In genomic region chr2:70619232-70619835, GRCm38 (mm10) we compare ENCODE assay signal across 11 mouse cellular contexts. TPM values are rescaled to one million over a fixed set of nuclear protein-coding genes. Genes with fewer than 3 reads are reported as not detected.
DNase-seq lines count a peak whose midpoint lies in the region; ATAC-seq and TF ChIP-seq lines count a peak whose summit lies in the region.
"Had no signal": no experiment of that assay in that cellular context is flagged by ENCODE, and none has a peak within 500 bp of the region (broad histone marks: within the 10 kb centered on the region; RNA-seq: fewer than 3 reads in every experiment).

No protein-coding gene starts in this region.

- H3K9me3 ChIP-seq in limb, embryonic 12.5 days = no peaks in the 10 kb centered on the region
- no peaks in the 10 kb centered on the region for H3K9me3 ChIP-seq in limb, embryonic 10.5 days (replicated peaks)
- no peaks in the 10 kb centered on the region for H3K9me3 ChIP-seq in E14TG2a.4 (ENCODE audit: low read length)
- H3K9me3 ChIP-seq: forebrain, embryonic 12.5 days; stomach, embryonic 15.5 days had no signal

- DNase-seq in CD4-positive, CD25-positive, alpha-beta regulatory T cell, adult 2 months (ENCODE audit: low read depth, low spot score) = peak; percentile 25
- DNase-seq in limb, embryonic 10.5 days (ENCODE audit: low spot score) = no peak
- DNase-seq in induced T-regulatory cell, adult 2 months (ENCODE audit: low read depth) = peak; percentile 31
- DNase-seq in adrenal gland, adult 8-10 months = no peak
- no peak for DNase-seq in ovary, postnatal 14 days (ENCODE audit: low spot score)

- 83% methylated on average over 6 of the region's 6 CpGs for WGBS in limb, embryonic 12.5 days
- 89% methylated on average over 6 of the region's 6 CpGs for WGBS in limb, embryonic 10.5 days

- peaks cover 11% of the 10 kb centered on the region for H3K27me3 ChIP-seq in limb, embryonic 12.5 days
- no peaks in the 10 kb centered on the region for H3K27me3 ChIP-seq in limb, embryonic 10.5 days (ENCODE audit: low read depth, poor library complexity, severe bottlenecking)
- no peaks in the 10 kb centered on the region; the same call in 1 of the 2 replicates for H3K27me3 ChIP-seq in E14TG2a.4 (ENCODE audit: insufficient read depth, low read length)
- H3K27me3 ChIP-seq: forebrain, embryonic 12.5 days; stomach, embryonic 15.5 days had no signal

- H3K27ac ChIP-seq in limb, embryonic 12.5 days = peak overlapping the region; percentile 58
- H3K27ac ChIP-seq in limb, embryonic 10.5 days = no peak overlapping the region
- H3K27ac ChIP-seq: forebrain, embryonic 12.5 days; hindbrain, embryonic 14.5 days; stomach, embryonic 15.5 days had no signal

- no peak overlapping the region for H3K4me2 ChIP-seq in limb, embryonic 12.5 days
- H3K4me2 ChIP-seq: forebrain, embryonic 12.5 days; hindbrain, embryonic 14.5 days; stomach, embryonic 15.5 days had no signal

- peak; percentile 96 for TF ChIP-seq CTCF in E14TG2a.4 (conservative IDR thresholded peaks at IDR 0.05; ENCODE audit: low read length)

- no peak for ATAC-seq in CD4-positive, CD25-positive, alpha-beta regulatory T cell, adult 4 months
- ATAC-seq in limb, embryonic 12.5 days (ENCODE audit: insufficient number of reproducible peaks, insufficient read depth, low FRiP score, low TSS enrichment, low read depth) = no peak

- H3K36me3 ChIP-seq in limb, embryonic 12.5 days = no peaks in the 10 kb centered on the region
- no peaks in the 10 kb centered on the region for H3K36me3 ChIP-seq in limb, embryonic 10.5 days
- H3K36me3 ChIP-seq in E14TG2a.4 (ENCODE audit: insufficient read depth, low read length) = no peaks in the 10 kb centered on the region
- H3K36me3 ChIP-seq: forebrain, embryonic 12.5 days; stomach, embryonic 15.5 days had no signal

- no peak overlapping the region for H3K9ac ChIP-seq in limb, embryonic 12.5 days (replicated peaks)
- H3K9ac ChIP-seq: forebrain, embryonic 12.5 days; hindbrain, embryonic 14.5 days; stomach, embryonic 15.5 days had no signal

- no peak overlapping the region for H3K4me3 ChIP-seq in limb, embryonic 12.5 days (replicated peaks)
- H3K4me3 ChIP-seq in limb, embryonic 10.5 days = no peak overlapping the region
- H3K4me3 ChIP-seq in E14TG2a.4 (replicated peaks; ENCODE audit: low read length) = 0 out of 2 replicates have a peak overlapping the region, but pooled peaks have one; percentile 14
- H3K4me3 ChIP-seq: forebrain, embryonic 12.5 days; stomach, embryonic 15.5 days had no signal

- H3K4me1 ChIP-seq in limb, embryonic 12.5 days (replicated peaks) = 0 out of 2 replicates have a peak, but pooled peaks cover 8% of the 10 kb centered on the region
- H3K4me1 ChIP-seq in limb, embryonic 10.5 days = no peaks in the 10 kb centered on the region; the same call in 1 of the 2 replicates
- H3K4me1 ChIP-seq in E14TG2a.4 (replicated peaks; ENCODE audit: low read depth, low read length) = peaks cover 47% of the 10 kb centered on the region
- H3K4me1 ChIP-seq: forebrain, embryonic 12.5 days; stomach, embryonic 15.5 days had no signal

RNA-seq across cellular contexts. Expression of gene Gorasp2, which starts 42.0 kb away (rescaled TPM):
- polyA plus RNA-seq in CD4-positive, CD25-positive, alpha-beta regulatory T cell, adult 4 months (2017; shearing (Covaris generic)) = 10 to 100 TPM; 40.2 to 43.9 TPM
- polyA plus RNA-seq in limb, embryonic 12.5 days (2016; fragmentation: Nextera tagmentation; extraction: Ambion mirVana) = 144 and 152 TPM in 2 replicates
- polyA plus RNA-seq in limb, embryonic 10.5 days (2016; fragmentation: Nextera tagmentation; extraction: Ambion mirVana) = 173 TPM in 2 replicates
- total RNA-seq in adrenal gland, adult 8-10 months (2022) = 100 to 1,000 TPM; 112 to 131 (median 121) TPM

RNA-seq across cellular contexts. Expression of gene Gm26558, which starts 42.6 kb away (rescaled TPM):
- not detected for polyA plus RNA-seq in CD4-positive, CD25-positive, alpha-beta regulatory T cell, adult 4 months (2017; shearing (Covaris generic))
- 5.2 and 5.9 TPM in 2 replicates for polyA plus RNA-seq in limb, embryonic 12.5 days (2016; fragmentation: Nextera tagmentation; extraction: Ambion mirVana)
- 3.4 and 4.6 TPM in 2 replicates for polyA plus RNA-seq in limb, embryonic 10.5 days (2016; fragmentation: Nextera tagmentation; extraction: Ambion mirVana)
- total RNA-seq in adrenal gland, adult 8-10 months (2022) = under 1 TPM in 2 of 4 experiments, not detected in 2; 0.35 to 0.66 TPM

Comparison
In these comparisons a context has a peak if more than half of its experiments do, and no peak if none do; other contexts are left out.
1. DNase-seq: peak in CD4-positive, CD25-positive, alpha-beta regulatory T cell, adult 2 months (single experiment) and induced T-regulatory cell, adult 2 months (single experiment); none in limb, embryonic 10.5 days (single experiment), adrenal gland, adult 8-10 months (single experiment) and ovary, postnatal 14 days (single experiment).